Mouse (Mus musculus): ENCODE results near the gene Arpc4. TPM values are rescaled to one million over a fixed set of nuclear protein-coding genes. Genes with fewer than 3 reads are reported as not detected.

Arpc4 gene
- polyA plus RNA-seq, 1 experiment from 2014 or later, result 211 TPM

GRCm38 (mm10) chr6:113390715-113391114 is 12.8 kb downstream of the Arpc4 start:
- no peak overlapping the region for H3K4me2 ChIP-seq
- no peak for TF ChIP-seq CTCF (IDR thresholded peaks at IDR 0.05; ENCODE audit: low read depth)
- 89% methylated on average over 3 of the region's 3 CpGs for WGBS
- ATAC-seq (ENCODE audit: insufficient read depth) (no peak), DNase-seq (no peak)
- H3K9ac ChIP-seq, result no peak overlapping the region
- H3K27me3 ChIP-seq (ENCODE audit: insufficient read depth, low read length), result no peaks in the 10 kb centered on the region
- H3K4me1 ChIP-seq (ENCODE audit: insufficient read depth), result no peaks in the 10 kb centered on the region
- peaks cover 57% of the 10 kb centered on the region for H3K36me3 ChIP-seq (ENCODE audit: insufficient read depth)
- H3K9me3 ChIP-seq (ENCODE audit: low read depth, low read length), result no peaks in the 10 kb centered on the region
- H3K27ac ChIP-seq (ENCODE audit: low read depth), result no peak overlapping the region
- H3K4me3 ChIP-seq (ENCODE audit: low read depth, low read length), result no peak overlapping the region

- WGBS, result 23% methylated on average over 10 of the region's 10 CpGs
- Histone ChIP-seq H3K27me3 (ENCODE audit: insufficient read depth, low read length) (no peaks in the 10 kb centered on the region), H3K4me1 (ENCODE audit: insufficient read depth) (no peaks in the 10 kb centered on the region), H3K4me3 (ENCODE audit: low read depth, low read length) (peak overlapping the region; percentile 47), H3K4me2 (peak overlapping the region; percentile 88), H3K36me3 (ENCODE audit: insufficient read depth) (peaks cover 45% of the 10 kb centered on the region), H3K9me3 (ENCODE audit: low read depth, low read length) (no peaks in the 10 kb centered on the region), H3K27ac (ENCODE audit: low read depth) (no peak overlapping the region), H3K9ac (peak overlapping the region; percentile 57)
- ATAC-seq (ENCODE audit: insufficient read depth) (peak; percentile 19; the same call in 1 of the 2 replicates), DNase-seq (no peak)
- no peak for TF ChIP-seq CTCF (IDR thresholded peaks at IDR 0.05; ENCODE audit: low read depth)
These were observed 14.1 kb downstream of the Arpc4 start for GRCm38 (mm10) chr6:113392015-113392386.

- Histone ChIP-seq H3K9ac (peak overlapping the region; percentile 57), H3K27ac (ENCODE audit: low read depth) (peak overlapping the region; percentile 4; the same call in 1 of the 2 replicates), H3K4me2 (peak overlapping the region; percentile 88), H3K4me3 (ENCODE audit: low read depth, low read length) (peak overlapping the region; percentile 47), H3K27me3 (ENCODE audit: insufficient read depth, low read length) (no peaks in the 10 kb centered on the region), H3K4me1 (ENCODE audit: insufficient read depth) (no peaks in the 10 kb centered on the region), H3K9me3 (ENCODE audit: low read depth, low read length) (no peaks in the 10 kb centered on the region), H3K36me3 (ENCODE audit: insufficient read depth) (peaks cover 40% of the 10 kb centered on the region)
- peak; percentile 73 for DNase-seq
- no peak for TF ChIP-seq CTCF (IDR thresholded peaks at IDR 0.05; ENCODE audit: low read depth)
- 1% methylated on average over 51 of the region's 51 CpGs for WGBS
- peak; percentile 90 for ATAC-seq (ENCODE audit: insufficient read depth)
These were observed 14.6 kb downstream of the Arpc4 start for GRCm38 (mm10) chr6:113392387-113393071.

- Histone ChIP-seq H3K4me2 (no peak overlapping the region), H3K9me3 (ENCODE audit: low read depth, low read length) (no peaks in the 10 kb centered on the region), H3K27me3 (ENCODE audit: insufficient read depth, low read length) (no peaks in the 10 kb centered on the region), H3K4me1 (ENCODE audit: insufficient read depth) (no peaks in the 10 kb centered on the region), H3K27ac (ENCODE audit: low read depth) (no peak overlapping the region), H3K36me3 (ENCODE audit: insufficient read depth) (peaks cover 26% of the 10 kb centered on the region), H3K4me3 (ENCODE audit: low read depth, low read length) (no peak overlapping the region), H3K9ac (no peak overlapping the region)
- no peak for TF ChIP-seq CTCF (IDR thresholded peaks at IDR 0.05; ENCODE audit: low read depth)
- no peak for ATAC-seq (ENCODE audit: insufficient read depth)
- WGBS, result 84% methylated on average over 6 of the region's 6 CpGs
- DNase-seq, result no peak
These were observed 16.0 kb downstream of the Arpc4 start for GRCm38 (mm10) chr6:113393951-113394350.

GRCm38 (mm10) chr6:113394811-113395210 is 16.9 kb downstream of the Arpc4 start:
- Histone ChIP-seq H3K36me3 (ENCODE audit: insufficient read depth) (peaks cover 17% of the 10 kb centered on the region), H3K4me2 (no peak overlapping the region), H3K9me3 (ENCODE audit: low read depth, low read length) (no peaks in the 10 kb centered on the region), H3K9ac (no peak overlapping the region), H3K27ac (ENCODE audit: low read depth) (no peak overlapping the region), H3K27me3 (ENCODE audit: insufficient read depth, low read length) (no peaks in the 10 kb centered on the region), H3K4me3 (ENCODE audit: low read depth, low read length) (no peak overlapping the region), H3K4me1 (ENCODE audit: insufficient read depth) (no peaks in the 10 kb centered on the region)
- TF ChIP-seq CTCF (IDR thresholded peaks at IDR 0.05; ENCODE audit: low read depth), result no peak
- WGBS, result 86% methylated on average over 11 of the region's 11 CpGs
- no peak for DNase-seq
- ATAC-seq (ENCODE audit: insufficient read depth), result no peak

GRCm38 (mm10) chr6:113395501-113395900 is 17.6 kb downstream of the Arpc4 start:
- ATAC-seq (ENCODE audit: insufficient read depth), result no peak
- H3K9ac ChIP-seq, result no peak overlapping the region
- 87% methylated on average over 6 of the region's 6 CpGs for WGBS
- TF ChIP-seq CTCF (IDR thresholded peaks at IDR 0.05; ENCODE audit: low read depth), result no peak
- no peak overlapping the region for H3K27ac ChIP-seq (ENCODE audit: low read depth)
- no peaks in the 10 kb centered on the region for H3K9me3 ChIP-seq (ENCODE audit: low read depth, low read length)
- no peaks in the 10 kb centered on the region for H3K4me1 ChIP-seq (ENCODE audit: insufficient read depth)
- H3K27me3 ChIP-seq (ENCODE audit: insufficient read depth, low read length), result no peaks in the 10 kb centered on the region
- no peak overlapping the region for H3K4me2 ChIP-seq
- no peak for DNase-seq
- H3K36me3 ChIP-seq (ENCODE audit: insufficient read depth), result peaks cover 10% of the 10 kb centered on the region
- H3K4me3 ChIP-seq (ENCODE audit: low read depth, low read length), result no peak overlapping the region

GRCm38 (mm10) chr6:113396270-113397030 is 18.5 kb downstream of the Arpc4 start:
- Histone ChIP-seq H3K27ac (ENCODE audit: low read depth) (no peak overlapping the region), H3K4me2 (no peak overlapping the region), H3K4me3 (ENCODE audit: low read depth, low read length) (no peak overlapping the region), H3K36me3 (ENCODE audit: insufficient read depth) (0 out of 2 replicates have a peak, but pooled peaks cover under 1% of the 10 kb centered on the region), H3K9me3 (ENCODE audit: low read depth, low read length) (no peaks in the 10 kb centered on the region), H3K27me3 (ENCODE audit: insufficient read depth, low read length) (no peaks in the 10 kb centered on the region), H3K4me1 (ENCODE audit: insufficient read depth) (no peaks in the 10 kb centered on the region), H3K9ac (no peak overlapping the region)
- DNase-seq, result no peak
- 74% methylated on average over 10 of the region's 10 CpGs for WGBS
- no peak for TF ChIP-seq CTCF (IDR thresholded peaks at IDR 0.05; ENCODE audit: low read depth)
- no peak for ATAC-seq (ENCODE audit: insufficient read depth)
